Mouse (Mus musculus): Measurements from ENCODE around the gene Dip2b. TPM values are rescaled to one million over a fixed set of nuclear protein-coding genes. Genes with fewer than 3 reads are reported as not detected.

Dip2b gene
- 10 to 100 TPM; 30.1 to 30.4 TPM for total RNA-seq (2023)

GRCm38 (mm10) chr15:100038470-100038971, at the start of gene Dip2b:
Gene Dip2b, plus strand, starts transcription at chr15:100038664.

DNA sequence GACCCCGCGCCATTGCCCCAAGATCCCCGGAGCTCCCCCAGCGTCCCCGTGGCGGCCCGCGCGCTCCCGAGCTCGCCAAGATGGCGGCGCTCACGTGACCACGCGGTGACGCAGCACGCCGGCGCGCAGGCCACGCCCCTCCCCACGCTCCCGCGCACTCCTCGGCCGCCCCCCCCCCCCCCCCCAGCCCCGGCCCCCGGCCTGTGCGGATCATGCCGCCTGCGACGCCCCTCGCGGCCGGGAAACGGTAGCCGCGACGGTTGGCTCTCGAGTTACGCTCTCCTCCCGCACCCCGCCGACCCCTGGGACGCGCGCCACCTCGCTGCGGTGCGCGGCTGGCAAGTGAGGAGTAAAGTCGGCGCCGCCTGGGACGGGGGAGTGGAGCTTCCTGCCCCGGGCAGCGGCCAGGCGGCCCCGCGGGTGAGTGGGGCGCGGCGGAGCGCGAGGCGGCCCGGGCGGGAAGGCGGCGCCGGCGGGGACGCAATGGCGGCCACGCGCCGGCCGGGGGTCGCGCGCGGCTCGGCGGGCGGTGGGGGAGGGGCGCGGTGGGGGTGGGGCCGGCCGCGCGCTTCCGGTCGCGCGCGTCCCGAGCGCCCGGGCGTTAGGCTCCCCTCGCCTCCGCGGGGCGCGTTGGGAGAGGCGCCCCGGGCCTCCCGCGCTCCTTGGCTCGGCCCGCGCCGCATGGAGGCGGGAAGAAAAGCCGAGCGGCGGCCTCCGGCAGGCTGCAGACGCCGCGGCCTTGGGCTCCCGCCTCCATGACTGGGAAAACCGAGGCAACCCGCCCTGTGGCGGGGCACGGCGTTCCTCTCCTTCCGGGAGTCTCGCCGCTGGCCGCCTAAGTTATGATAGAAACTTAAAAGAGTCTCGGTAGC, 189.4 kb downstream of the Dip2b start, which contains the start of gene Atf1:
Gene Atf1, plus strand, starts transcription at position 157 of the 872 bp plus-strand sequence.

Other genes starting within 250 kb of the Dip2b start
- gene Lima1, start 163.2 kb upstream of the Dip2b start, total RNA-seq (2023) = 10 to 100 TPM; 17.1 to 18.0 TPM
- gene Fam186a, start 71.6 kb upstream of the Dip2b start, total RNA-seq (2023) = not detected
- gene Larp4, start 68.6 kb upstream of the Dip2b start, total RNA-seq (2023) = 10 to 100 TPM; 37.1 to 42.9 TPM
- gene Atf1, start 189.2 kb downstream of the Dip2b start, total RNA-seq (2023) = 100 to 1,000 TPM in 1 of 2 experiments, 10 to 100 TPM in 1; 91.5 to 104 TPM
- gene Tmprss12, start 242.2 kb downstream of the Dip2b start, total RNA-seq (2023) = not detected